ENCODE assay signal across 26 mouse cellular contexts in genomic region chr7:111797337-111798010, GRCm38 (mm10). TPM values are rescaled to one million over a fixed set of nuclear protein-coding genes. Genes with fewer than 3 reads are reported as not detected.
A peak's percentile ranks its signal among the peaks of the same experiment; 100 is the strongest.
DNase-seq lines count a peak whose midpoint lies in the region; ATAC-seq and TF ChIP-seq lines count a peak whose summit lies in the region.
"Had no signal": no experiment of that assay in that cellular context is flagged by ENCODE, and none has a peak within 500 bp of the region (broad histone marks: within the 10 kb centered on the region; RNA-seq: fewer than 3 reads in every experiment).

No protein-coding gene starts in this region.

- H3K27me3 ChIP-seq in intestine, embryonic 14.5 days (replicated peaks; ENCODE audit: control insufficient read depth, insufficient read depth, low read length), result no peaks in the 10 kb centered on the region
- no peaks in the 10 kb centered on the region for H3K27me3 ChIP-seq in intestine, embryonic 15.5 days (replicated peaks)
- 0 out of 2 replicates have a peak, but pooled peaks cover 5% of the 10 kb centered on the region for H3K27me3 ChIP-seq in heart, embryonic 10.5 days (ENCODE audit: insufficient read depth, poor library complexity, severe bottlenecking)
- H3K27me3 ChIP-seq in heart, postnatal 0 days (ENCODE audit: control insufficient read depth, insufficient read depth, low read length), result no peaks in the 10 kb centered on the region
- peaks cover 3% of the 10 kb centered on the region; the same call in 1 of the 2 replicates for H3K27me3 ChIP-seq in hindbrain, embryonic 12.5 days
- no peaks in the 10 kb centered on the region for H3K27me3 ChIP-seq in neural tube, embryonic 15.5 days (replicated peaks)
- H3K27me3 ChIP-seq: forebrain, embryonic 15.5 days; limb, embryonic 15.5 days; midbrain, embryonic 13.5 days had no signal

- no peak overlapping the region for H3K4me3 ChIP-seq in intestine, embryonic 14.5 days (ENCODE audit: low read depth, low read length)
- H3K4me3 ChIP-seq in intestine, embryonic 15.5 days (replicated peaks), result no peak overlapping the region
- no peak overlapping the region for H3K4me3 ChIP-seq in heart, embryonic 10.5 days
- no peak overlapping the region for H3K4me3 ChIP-seq in heart, postnatal 0 days (ENCODE audit: low read depth, low read length)
- H3K4me3 ChIP-seq in hindbrain, embryonic 12.5 days, result no peak overlapping the region
- no peak overlapping the region for H3K4me3 ChIP-seq in neural tube, embryonic 15.5 days (replicated peaks)
- H3K4me3 ChIP-seq: forebrain, embryonic 15.5 days; hindbrain, embryonic 10.5 days; left cerebral cortex, adult 2 months; limb, embryonic 15.5 days; midbrain, embryonic 13.5 days had no signal

- no peak for TF ChIP-seq CTCF in heart, postnatal 0 days (IDR thresholded peaks at IDR 0.05; ENCODE audit: low read depth)

- peak; percentile 12 for DNase-seq in intestine, embryonic 14.5 days (ENCODE audit: low spot score)
- DNase-seq in heart, embryonic 10.5 days (ENCODE audit: low spot score), result peak; percentile 79
- peak; percentile 86 for DNase-seq in heart, postnatal 0 days (ENCODE audit: low spot score)
- no peak for DNase-seq in right cerebral cortex, postnatal 36 days (ENCODE audit: low spot score in 2 of 2)
- DNase-seq: adrenal gland, postnatal 10 days; cerebellum, adult 18-20 months; cerebellum, postnatal 25 days; embryo, embryonic 11 days; gastrocnemius, postnatal 25 days; kidney, adult 11 months; left cerebral cortex, postnatal 4 days; lung, embryonic 14.5 days; right cerebral cortex, adult 18-20 months; thymus, adult 18-20 months; thymus, postnatal 36 days had no signal

- no peak overlapping the region for H3K4me2 ChIP-seq in intestine, embryonic 14.5 days (ENCODE audit: low read length)
- no peak overlapping the region for H3K4me2 ChIP-seq in intestine, embryonic 15.5 days (replicated peaks)
- H3K4me2 ChIP-seq in heart, postnatal 0 days (ENCODE audit: low read depth, low read length), result no peak overlapping the region
- no peak overlapping the region for H3K4me2 ChIP-seq in hindbrain, embryonic 12.5 days (replicated peaks)
- no peak overlapping the region for H3K4me2 ChIP-seq in neural tube, embryonic 15.5 days
- H3K4me2 ChIP-seq: forebrain, embryonic 15.5 days; limb, embryonic 15.5 days; lung, embryonic 14.5 days; midbrain, embryonic 13.5 days had no signal

- TF ChIP-seq EP300 in heart, postnatal 0 days (IDR thresholded peaks at IDR 0.05; ENCODE audit: low read depth), result no peak

- no peak overlapping the region for H3K9ac ChIP-seq in intestine, embryonic 14.5 days (ENCODE audit: low read length)
- H3K9ac ChIP-seq in intestine, embryonic 15.5 days, result no peak overlapping the region
- H3K9ac ChIP-seq in heart, postnatal 0 days (replicated peaks; ENCODE audit: low read depth, low read length), result no peak overlapping the region
- H3K9ac ChIP-seq in hindbrain, embryonic 12.5 days, result no peak overlapping the region
- no peak overlapping the region for H3K9ac ChIP-seq in neural tube, embryonic 15.5 days (replicated peaks)
- H3K9ac ChIP-seq: forebrain, embryonic 15.5 days; limb, embryonic 15.5 days; liver, embryonic 14.5 days; lung, embryonic 14.5 days; midbrain, embryonic 13.5 days had no signal

- WGBS in intestine, embryonic 14.5 days, result 87% methylated on average over 13 of the region's 13 CpGs
- WGBS in intestine, embryonic 15.5 days, result 87% methylated on average over 13 of the region's 13 CpGs
- 60% methylated on average over 13 of the region's 13 CpGs for WGBS in heart, embryonic 10.5 days
- WGBS in heart, postnatal 0 days, result 37% methylated on average over 13 of the region's 13 CpGs
- WGBS in hindbrain, embryonic 12.5 days, result 86% methylated on average over 13 of the region's 13 CpGs
- WGBS in neural tube, embryonic 15.5 days, result 90% methylated on average over 13 of the region's 13 CpGs

- H3K4me1 ChIP-seq in intestine, embryonic 14.5 days (replicated peaks; ENCODE audit: control insufficient read depth, insufficient read depth, low read length), result no peaks in the 10 kb centered on the region
- H3K4me1 ChIP-seq in intestine, embryonic 15.5 days (replicated peaks), result no peaks in the 10 kb centered on the region
- H3K4me1 ChIP-seq in heart, embryonic 10.5 days, result peaks cover 18% of the 10 kb centered on the region
- H3K4me1 ChIP-seq in heart, postnatal 0 days (ENCODE audit: control insufficient read depth, insufficient read depth), result peaks cover 15% of the 10 kb centered on the region
- H3K4me1 ChIP-seq in hindbrain, embryonic 12.5 days, result no peaks in the 10 kb centered on the region
- H3K4me1 ChIP-seq in neural tube, embryonic 15.5 days, result no peaks in the 10 kb centered on the region
- H3K4me1 ChIP-seq: forebrain, embryonic 15.5 days; hindbrain, embryonic 10.5 days; limb, embryonic 15.5 days; midbrain, embryonic 13.5 days had no signal

- H3K27ac ChIP-seq in intestine, embryonic 14.5 days (ENCODE audit: low read depth), result no peak overlapping the region
- no peak overlapping the region for H3K27ac ChIP-seq in intestine, embryonic 15.5 days
- H3K27ac ChIP-seq in heart, embryonic 10.5 days, result no peak overlapping the region
- H3K27ac ChIP-seq in heart, postnatal 0 days (ENCODE audit: low read depth), result no peak overlapping the region
- H3K27ac ChIP-seq in hindbrain, embryonic 12.5 days, result no peak overlapping the region
- H3K27ac ChIP-seq in neural tube, embryonic 15.5 days (replicated peaks), result no peak overlapping the region
- H3K27ac ChIP-seq: forebrain, embryonic 15.5 days; hindbrain, embryonic 10.5 days; hindbrain, postnatal 0 days; left cerebral cortex, adult 2 months; limb, embryonic 15.5 days; liver, embryonic 14.5 days; midbrain, embryonic 13.5 days had no signal

- no peaks in the 10 kb centered on the region for H3K9me3 ChIP-seq in intestine, embryonic 14.5 days (ENCODE audit: control insufficient read depth, low read length)
- H3K9me3 ChIP-seq in intestine, embryonic 15.5 days, result no peaks in the 10 kb centered on the region
- no peaks in the 10 kb centered on the region for H3K9me3 ChIP-seq in heart, embryonic 10.5 days
- H3K9me3 ChIP-seq in heart, postnatal 0 days (replicated peaks; ENCODE audit: control insufficient read depth, low read length), result no peaks in the 10 kb centered on the region
- H3K9me3 ChIP-seq in hindbrain, embryonic 12.5 days (replicated peaks), result no peaks in the 10 kb centered on the region
- H3K9me3 ChIP-seq in neural tube, embryonic 15.5 days (replicated peaks), result no peaks in the 10 kb centered on the region
- H3K9me3 ChIP-seq: forebrain, embryonic 15.5 days; hindbrain, embryonic 10.5 days; limb, embryonic 15.5 days; midbrain, embryonic 13.5 days had no signal

- H3K36me3 ChIP-seq in intestine, embryonic 14.5 days (ENCODE audit: control insufficient read depth, insufficient read depth, low read length), result no peaks in the 10 kb centered on the region
- H3K36me3 ChIP-seq in intestine, embryonic 15.5 days, result no peaks in the 10 kb centered on the region
- no peaks in the 10 kb centered on the region for H3K36me3 ChIP-seq in heart, embryonic 10.5 days
- no peaks in the 10 kb centered on the region for H3K36me3 ChIP-seq in heart, postnatal 0 days (replicated peaks; ENCODE audit: control insufficient read depth, insufficient read depth, low read length)
- H3K36me3 ChIP-seq in hindbrain, embryonic 12.5 days, result no peaks in the 10 kb centered on the region
- no peaks in the 10 kb centered on the region for H3K36me3 ChIP-seq in neural tube, embryonic 15.5 days
- H3K36me3 ChIP-seq: forebrain, embryonic 15.5 days; hindbrain, embryonic 10.5 days; limb, embryonic 15.5 days; midbrain, embryonic 13.5 days had no signal

- ATAC-seq in intestine, embryonic 14.5 days (replicated peaks; ENCODE audit: low FRiP score, low TSS enrichment, low read depth), result no peak
- no peak for ATAC-seq in intestine, embryonic 15.5 days
- peak; percentile 89 for ATAC-seq in heart, postnatal 0 days (ENCODE audit: insufficient read depth, low read depth)
- ATAC-seq in hindbrain, embryonic 12.5 days (ENCODE audit: low FRiP score), result no peak
- ATAC-seq in neural tube, embryonic 15.5 days (ENCODE audit: low FRiP score), result no peak
- ATAC-seq: forebrain, embryonic 15.5 days; hindbrain, postnatal 0 days; midbrain, embryonic 13.5 days had no signal

RNA-seq across cellular contexts. Expression of gene Galnt18, which starts 17.7 kb away (rescaled TPM):
- 18.8 and 23.8 TPM in 2 replicates for polyA plus RNA-seq in intestine, embryonic 14.5 days (2014; fragmentation: Nextera tagmentation; extraction: Ambion mirVana)
- polyA plus RNA-seq in intestine, embryonic 15.5 days (2015; fragmentation: Nextera tagmentation; extraction: Ambion mirVana), result 19.4 and 21.3 TPM in 2 replicates
- polyA plus RNA-seq in heart, embryonic 10.5 days (2016; fragmentation: Nextera tagmentation; extraction: Ambion mirVana), result 5.4 and 8.2 TPM in 2 replicates
- total RNA-seq in heart, postnatal 0 days (2014; rRNA removed; ENCODE audit: low replicate concordance), result 16.7 and 27.1 TPM in 2 replicates
- polyA plus RNA-seq in heart, postnatal 0 days (2015; fragmentation: Nextera tagmentation; extraction: Ambion mirVana), result 16.5 and 17.0 TPM in 2 replicates
- polyA plus RNA-seq in hindbrain, embryonic 12.5 days (2016; fragmentation: Nextera tagmentation; extraction: Ambion mirVana), result 7.5 and 8.0 TPM in 2 replicates
- 16.5 and 21.3 TPM in 2 replicates for polyA plus RNA-seq in neural tube, embryonic 15.5 days (2015; fragmentation: Nextera tagmentation; extraction: Ambion mirVana)
- total RNA-seq: megakaryocyte, adult 5-6 weeks had no signal

Comparison
In these comparisons a context has a peak if more than half of its experiments do, and no peak if none do; other contexts are left out.
1. DNase-seq: peak in intestine, embryonic 14.5 days (single experiment), heart, embryonic 10.5 days (single experiment) and heart, postnatal 0 days (single experiment); none in right cerebral cortex, postnatal 36 days (0 of 2).